Mouse (Mus musculus): ENCODE measurements around the gene Taf9.

- no peak for TF ChIP-seq CTCF (IDR thresholded peaks at IDR 0.05; ENCODE audit: control insufficient read depth, insufficient read depth, insufficient replicate concordance, low read depth, low read length)
- no peak for TF ChIP-seq POLR2A (IDR thresholded peaks at IDR 0.05; ENCODE audit: control insufficient read depth, low read depth, low read length)
These were observed 39.1 kb upstream of the Taf9 start for GRCm38 (mm10) chr13:100612251-100612650.
